Mouse (Mus musculus) testis, adult 2 months (tissue): ENCODE data around the gene Csrnp2. TPM values are rescaled to one million over a fixed set of nuclear protein-coding genes. Genes with fewer than 3 reads are reported as not detected.
"Not testable (repeated sequence)": the region's sequence is repeated elsewhere in the genome, so short reads cannot be mapped to it uniquely, and the experiment has no call there.

Experiments
- H3K27ac ChIP-seq: fragments of 200-500 bp; 2 replicates; pipeline ENCODE4 v1.5.1; 2012; ENCODE audit warnings: low read depth, low read length; ENCODE audit not compliant: control insufficient read depth, insufficient read depth
- H3K27me3 ChIP-seq: fragments of 200-500 bp; 2 replicates; pipeline ENCODE4 v1.6.1; 2012; ENCODE audit warnings: mild to moderate bottlenecking, low read length, moderate library complexity; ENCODE audit not compliant: control insufficient read depth, insufficient read depth
- H3K36me3 ChIP-seq: fragments of 200-500 bp; 2 replicates; pipeline ENCODE4 v1.6.1; 2012; ENCODE audit warnings: mild to moderate bottlenecking, low read length; ENCODE audit not compliant: control insufficient read depth, insufficient read depth
- H3K4me1 ChIP-seq: fragments of 200-500 bp; 2 replicates; pipeline ENCODE4 v1.6.1; 2012; ENCODE audit warnings: low read length; ENCODE audit not compliant: control insufficient read depth, insufficient read depth
- H3K4me3 ChIP-seq: fragments of 200-500 bp; 2 replicates; pipeline ENCODE4 v1.5.1; 2012; ENCODE audit warnings: low read depth, mild to moderate bottlenecking, low read length, moderate library complexity, mixed read lengths; ENCODE audit not compliant: control insufficient read depth
- CTCF ChIP-seq: fragments of 200-500 bp; IDR thresholded peaks from 2 replicates; pipeline ENCODE4 v1.5.1; 2012; ENCODE audit warnings: low read depth, mild to moderate bottlenecking, inconsistent platforms, low read length, moderate library complexity; ENCODE audit not compliant: control insufficient read depth, insufficient read depth, insufficient replicate concordance
- POLR2A ChIP-seq: fragments of 200-500 bp; IDR thresholded peaks from 2 replicates; pipeline ENCODE4 v1.6.1; 2012; ENCODE audit warnings: low read depth, mild to moderate bottlenecking, inconsistent platforms, low read length, moderate library complexity; ENCODE audit not compliant: control insufficient read depth
- polyA plus RNA-seq: library from polyadenylated mRNA; depleted of rRNA; stranded (reverse); fragments of >200 nt; gene quantifications from 2 replicates; pipeline ENCODE4 v1.2.3, GENCODE M21; 2012

Gene Csrnp2
- polyA plus RNA-seq, 1 experiment = 12.5 TPM

DNA sequence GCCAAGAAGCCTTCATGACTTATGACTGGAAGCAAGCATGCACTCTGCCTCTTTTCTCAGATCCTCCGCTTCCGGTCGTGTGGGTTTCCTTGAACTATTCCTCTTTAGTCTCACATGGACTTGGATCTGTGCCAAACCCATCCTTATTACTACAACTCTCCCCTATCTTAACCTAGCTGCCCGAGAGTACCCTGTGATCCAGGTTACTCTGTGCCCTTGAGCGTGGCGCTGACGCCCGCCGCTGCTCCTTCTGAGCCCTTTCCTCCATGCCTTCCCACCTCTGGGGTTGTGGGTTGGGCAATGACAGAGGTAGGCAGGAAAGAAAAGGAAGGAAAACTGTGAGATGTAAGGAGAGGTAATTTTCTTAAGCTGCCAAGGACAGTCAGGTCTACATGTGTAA, 3.3 kb downstream of the Csrnp2 start:
- Histone ChIP-seq H3K4me1 (peaks cover 17% of the 10 kb centered on the region), H3K4me3 (no peak overlapping the region), H3K27me3 (no peaks in the 10 kb centered on the region), H3K36me3 (no peaks in the 10 kb centered on the region), H3K27ac (no peak overlapping the region)
- TF ChIP-seq POLR2A (no peak), CTCF (no peak)

DNA sequence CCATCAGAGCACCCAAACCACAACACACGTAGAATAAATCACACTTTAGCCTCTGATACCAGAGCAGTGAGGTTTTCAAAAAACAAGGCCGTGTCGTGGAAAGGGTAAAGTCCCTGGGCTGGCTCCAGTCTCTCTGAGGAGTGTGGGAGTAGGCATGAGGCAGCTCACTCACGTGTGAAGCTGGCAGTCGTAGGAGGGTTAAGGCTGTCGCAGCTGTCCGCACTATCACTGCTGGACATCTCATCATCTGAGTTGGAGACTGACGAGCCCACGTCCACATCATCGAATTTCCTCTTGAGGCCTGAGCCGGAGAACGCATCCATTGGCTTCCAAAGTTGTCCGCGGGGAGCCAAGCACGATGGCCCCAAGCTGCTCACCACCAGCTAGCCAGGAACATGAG, 6.0 kb downstream of the Csrnp2 start:
- H3K4me1 ChIP-seq = peaks cover 24% of the 10 kb centered on the region
- H3K36me3 ChIP-seq = peaks cover 2% of the 10 kb centered on the region; the same call in 1 of the 2 replicates
- H3K27ac ChIP-seq = no peak overlapping the region
- no peak overlapping the region for H3K4me3 ChIP-seq
- H3K27me3 ChIP-seq = no peaks in the 10 kb centered on the region
- no peak for TF ChIP-seq POLR2A
- no peak for TF ChIP-seq CTCF

GRCm38 (mm10) chr15:100488297-100488696, 7.0 kb downstream of the Csrnp2 start:
- not testable (repeated sequence) for H3K36me3 ChIP-seq

GRCm38 (mm10) chr15:100487050-100487449, 8.2 kb downstream of the Csrnp2 start:
- Histone ChIP-seq H3K27ac (no peak overlapping the region), H3K36me3 (peaks cover 2% of the 10 kb centered on the region; the same call in 1 of the 2 replicates), H3K4me3 (peak overlapping the region; percentile 89), H3K27me3 (no peaks in the 10 kb centered on the region), H3K4me1 (peaks cover 21% of the 10 kb centered on the region)
- TF ChIP-seq CTCF = no peak
- no peak for TF ChIP-seq POLR2A

More at GRCm38 (mm10) chr15:100488297-100488696, 7.0 kb downstream of the Csrnp2 start:
- H3K27me3 ChIP-seq, H3K27ac ChIP-seq, H3K4me3 ChIP-seq: not testable (repeated sequence)
- peaks cover 21% of the 10 kb centered on the region for H3K4me1 ChIP-seq

- Histone ChIP-seq H3K27me3 (no peaks in the 10 kb centered on the region), H3K27ac (peak overlapping the region; percentile 75; the same call in 1 of the 2 replicates), H3K4me3 (peak overlapping the region; percentile 89), H3K4me1 (peaks cover 21% of the 10 kb centered on the region), H3K36me3 (peaks cover 5% of the 10 kb centered on the region; the same call in 1 of the 2 replicates)
- no peak for TF ChIP-seq CTCF
- peak; percentile 61; the same call in 1 of the 2 replicates for TF ChIP-seq POLR2A
These were observed 8.8 kb downstream of the Csrnp2 start for GRCm38 (mm10) chr15:100486450-100486849.

DNA sequence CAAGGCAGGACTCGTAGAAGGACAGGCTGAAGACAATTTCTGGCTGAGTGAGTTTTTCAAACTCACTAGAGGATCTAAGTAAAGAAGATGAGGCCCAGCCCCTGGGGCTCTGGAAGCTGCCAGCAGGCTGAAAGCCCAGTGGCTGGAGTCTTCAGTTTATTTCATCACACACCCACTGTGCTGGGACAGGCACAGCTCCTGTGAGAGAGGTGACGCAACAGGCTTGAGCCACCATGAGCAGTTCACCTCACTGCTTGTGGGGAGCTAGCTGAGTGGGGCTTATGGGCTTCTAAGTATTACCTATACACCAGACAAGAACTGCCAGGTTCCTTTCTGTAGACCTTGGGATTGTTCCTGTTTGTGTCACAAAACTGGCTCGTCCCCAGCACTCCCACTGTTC, 9.7 kb downstream of the Csrnp2 start:
- Histone ChIP-seq H3K4me3 (peak overlapping the region; percentile 89), H3K27me3 (no peaks in the 10 kb centered on the region), H3K27ac (no peak overlapping the region), H3K4me1 (peaks cover 20% of the 10 kb centered on the region), H3K36me3 (peaks cover 5% of the 10 kb centered on the region; the same call in 1 of the 2 replicates)
- no peak for TF ChIP-seq CTCF
- TF ChIP-seq POLR2A = no peak

- TF ChIP-seq POLR2A (no peak), CTCF (no peak)
- Histone ChIP-seq H3K4me3 (no peak overlapping the region), H3K27ac (no peak overlapping the region), H3K36me3 (peaks cover 3% of the 10 kb centered on the region; the same call in 1 of the 2 replicates), H3K4me1 (no peaks in the 10 kb centered on the region), H3K27me3 (no peaks in the 10 kb centered on the region)
These were observed 16.4 kb downstream of the Csrnp2 start for GRCm38 (mm10) chr15:100478925-100479324.

DNA sequence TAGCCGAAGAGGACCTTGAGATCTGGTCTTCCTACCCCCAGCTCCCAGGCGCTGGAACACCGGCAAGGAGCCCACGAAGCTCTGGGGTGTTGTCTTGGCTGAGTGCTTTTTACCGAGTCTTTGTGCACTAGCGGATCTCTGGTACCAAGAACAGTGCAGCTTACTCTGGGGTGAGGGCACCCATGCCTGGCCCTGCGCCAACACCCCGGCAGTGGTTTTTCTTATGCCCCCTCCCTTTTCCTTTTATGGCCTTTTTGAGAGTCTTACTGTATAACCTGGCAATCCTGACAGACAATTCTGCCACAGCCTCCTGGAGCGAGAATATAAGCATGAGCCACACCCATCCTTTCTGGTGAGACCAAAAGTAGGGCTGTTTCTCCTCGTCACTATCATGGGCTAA, 16.9 kb downstream of the Csrnp2 start:
- Histone ChIP-seq H3K36me3 (peaks cover 3% of the 10 kb centered on the region; the same call in 1 of the 2 replicates), H3K4me1 (no peaks in the 10 kb centered on the region), H3K27me3 (no peaks in the 10 kb centered on the region), H3K4me3 (no peak overlapping the region), H3K27ac (no peak overlapping the region)
- no peak for TF ChIP-seq POLR2A
- no peak for TF ChIP-seq CTCF
